13 mouse cellular contexts compared by ENCODE assay signal in the genomic region with DNA sequence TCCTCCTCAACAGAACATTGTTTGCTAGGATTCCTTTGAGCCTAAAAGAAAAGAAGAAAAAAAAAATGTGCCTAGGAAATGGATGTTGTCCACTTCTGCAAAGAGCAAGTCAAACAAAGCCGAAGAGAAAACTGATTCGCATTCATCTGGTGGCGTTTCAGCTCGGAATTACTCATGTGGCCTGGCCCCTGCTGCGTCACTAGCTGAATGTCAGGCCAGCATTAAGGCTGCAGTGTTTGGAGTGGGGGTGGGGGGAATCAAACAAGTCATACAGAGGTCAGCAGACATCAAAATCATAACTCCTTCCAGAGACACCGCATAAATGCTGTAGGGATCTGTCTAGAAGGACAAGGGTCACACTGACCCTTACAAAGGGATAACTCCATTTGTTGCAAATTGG.
DNase-seq lines count a peak whose midpoint lies in the region; ATAC-seq and TF ChIP-seq lines count a peak whose summit lies in the region.
"Had no signal": no experiment of that assay in that cellular context is flagged by ENCODE, and none has a peak within 500 bp of the region (broad histone marks: within the 10 kb centered on the region; RNA-seq: fewer than 3 reads in every experiment).

No protein-coding gene starts in this region.

- no peak overlapping the region for H3K4me3 ChIP-seq in cerebellum, adult 2 months (replicated peaks; ENCODE audit: insufficient read depth, low read depth, low read length)
- H3K4me3 ChIP-seq in kidney, postnatal 0 days (replicated peaks; ENCODE audit: low read depth, low read length): no peak overlapping the region
- H3K4me3 ChIP-seq: heart, embryonic 15.5 days; myocyte had no signal

- no peaks in the 10 kb centered on the region for H3K27me3 ChIP-seq in cerebellum, adult 2 months (ENCODE audit: control insufficient read depth, insufficient read depth, low read length)
- H3K27me3 ChIP-seq in kidney, postnatal 0 days (ENCODE audit: insufficient read depth, low read length): no peaks in the 10 kb centered on the region
- H3K27me3 ChIP-seq: heart, embryonic 15.5 days had no signal

- no peak for ATAC-seq in kidney, postnatal 0 days (replicated peaks; ENCODE audit: low FRiP score, low read depth)
- no peak for ATAC-seq in frontal cortex, adult (ENCODE audit: low TSS enrichment)

- 47% methylated on average over 6 of the region's 6 CpGs for WGBS in cerebellum, adult 2 months
- 46% methylated on average over 6 of the region's 6 CpGs for WGBS in kidney, postnatal 0 days

- TF ChIP-seq POLR2A in cerebellum, adult 2 months (IDR thresholded peaks at IDR 0.05; ENCODE audit: borderline replicate concordance, insufficient read depth, low read length): no peak

- H3K9me3 ChIP-seq in kidney, postnatal 0 days (replicated peaks; ENCODE audit: low read length): no peaks in the 10 kb centered on the region
- H3K9me3 ChIP-seq: heart, embryonic 15.5 days had no signal

- no peak overlapping the region for H3K4me2 ChIP-seq in kidney, postnatal 0 days (ENCODE audit: low read length)
- H3K4me2 ChIP-seq: heart, embryonic 15.5 days; liver, embryonic 11.5 days had no signal

- no peak for TF ChIP-seq CTCF in cerebellum, adult 2 months (IDR thresholded peaks at IDR 0.05; ENCODE audit: borderline replicate concordance, insufficient read depth, low read depth, low read length)
- no peak for TF ChIP-seq CTCF in kidney, postnatal 0 days (IDR thresholded peaks at IDR 0.05; ENCODE audit: low read depth)

- no peaks in the 10 kb centered on the region for H3K4me1 ChIP-seq in cerebellum, adult 2 months (ENCODE audit: control insufficient read depth, insufficient read depth, low read length)
- no peaks in the 10 kb centered on the region for H3K4me1 ChIP-seq in kidney, postnatal 0 days (replicated peaks; ENCODE audit: insufficient read depth, low read length)

- DNase-seq in cerebellum, postnatal 14 days: peak; percentile 10 to 22
- no peak for DNase-seq in cerebellum, adult 2 months
- peak; percentile 13 for DNase-seq in kidney, postnatal 0 days (ENCODE audit: low spot score)
- no peak for DNase-seq in kidney, postnatal 36 days
- peak; percentile 68 for DNase-seq in embryo, embryonic 11 days
- peak; percentile 6 for DNase-seq in lung, postnatal 25 days (ENCODE audit: low spot score)
- no peak for DNase-seq in right cerebral cortex, adult 2 months (ENCODE audit: low spot score in 2 of 2)
- DNase-seq: cerebellum, adult 11-12 months; thymus, adult 18-20 months had no signal

- no peaks in the 10 kb centered on the region for H3K36me3 ChIP-seq in kidney, postnatal 0 days (ENCODE audit: insufficient read depth, low read length)
- H3K36me3 ChIP-seq: heart, embryonic 15.5 days had no signal

- H3K9ac ChIP-seq in kidney, postnatal 0 days (ENCODE audit: low read depth, low read length): no peak overlapping the region
- H3K9ac ChIP-seq: heart, embryonic 15.5 days had no signal

- H3K27ac ChIP-seq in cerebellum, adult 2 months (ENCODE audit: insufficient read depth, low read length): no peak overlapping the region
- H3K27ac ChIP-seq in kidney, postnatal 0 days: no peak overlapping the region
- H3K27ac ChIP-seq: heart, embryonic 15.5 days had no signal

Comparison
In these comparisons a context has a peak if more than half of its experiments do, and no peak if none do; other contexts are left out.
1. DNase-seq: peak in cerebellum, postnatal 14 days (2 of 2), kidney, postnatal 0 days (single experiment), embryo, embryonic 11 days (single experiment) and lung, postnatal 25 days (single experiment); none in cerebellum, adult 2 months (0 of 2), kidney, postnatal 36 days (0 of 2) and right cerebral cortex, adult 2 months (0 of 2).